Mouse (Mus musculus) frontal cortex, postnatal 25 days (tissue): ENCODE results near the gene Sdad1.

ENCODE experiments used
- DNase-seq, 2 experiments: peaks; one replicate each; pipeline ENCODE4 v3.0.0; 2022; ENCODE audit warnings: low spot score in 2 of 2

Gene Sdad1

GRCm38 (mm10) chr5:92312046-92312715, 1.9 kb upstream of the Sdad1 start:
- DNase-seq, result peak; percentile 87 to 90

GRCm38 (mm10) chr5:92304291-92304690, 6.0 kb downstream of the Sdad1 start:
- DNase-seq, result no peak

- no peak for DNase-seq
Measured at GRCm38 (mm10) chr5:92302149-92302840, 8.0 kb downstream of the Sdad1 start.

GRCm38 (mm10) chr5:92294525-92294924, 15.8 kb downstream of the Sdad1 start:
- no peak for DNase-seq

- DNase-seq, result no peak
Measured at GRCm38 (mm10) chr5:92291652-92292414, 18.4 kb downstream of the Sdad1 start.

- DNase-seq, result no peak
Measured at GRCm38 (mm10) chr5:92287840-92288239, 22.4 kb downstream of the Sdad1 start.

DNA sequence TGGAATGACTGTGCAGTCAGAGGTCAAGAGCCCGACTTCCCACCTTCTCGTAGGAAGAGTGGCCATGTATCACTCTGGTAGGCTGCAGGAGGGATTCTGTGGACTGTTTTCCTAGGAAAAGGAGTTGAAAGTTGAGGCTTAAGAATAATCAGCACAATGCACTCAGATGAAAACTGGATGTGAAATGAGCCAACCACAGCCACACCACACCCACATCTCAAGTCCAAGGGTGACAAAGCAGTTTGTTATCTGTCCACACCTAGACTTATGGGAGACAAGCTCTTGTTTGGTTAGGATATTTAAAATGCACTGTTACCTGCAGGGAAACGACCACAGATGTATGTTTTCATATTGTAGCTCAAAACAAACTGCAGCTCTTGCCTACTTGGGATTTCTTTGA, 27.2 kb downstream of the Sdad1 start:
- no peak for DNase-seq

- no peak for DNase-seq
Measured at GRCm38 (mm10) chr5:92282571-92282970, 27.7 kb downstream of the Sdad1 start.

DNA sequence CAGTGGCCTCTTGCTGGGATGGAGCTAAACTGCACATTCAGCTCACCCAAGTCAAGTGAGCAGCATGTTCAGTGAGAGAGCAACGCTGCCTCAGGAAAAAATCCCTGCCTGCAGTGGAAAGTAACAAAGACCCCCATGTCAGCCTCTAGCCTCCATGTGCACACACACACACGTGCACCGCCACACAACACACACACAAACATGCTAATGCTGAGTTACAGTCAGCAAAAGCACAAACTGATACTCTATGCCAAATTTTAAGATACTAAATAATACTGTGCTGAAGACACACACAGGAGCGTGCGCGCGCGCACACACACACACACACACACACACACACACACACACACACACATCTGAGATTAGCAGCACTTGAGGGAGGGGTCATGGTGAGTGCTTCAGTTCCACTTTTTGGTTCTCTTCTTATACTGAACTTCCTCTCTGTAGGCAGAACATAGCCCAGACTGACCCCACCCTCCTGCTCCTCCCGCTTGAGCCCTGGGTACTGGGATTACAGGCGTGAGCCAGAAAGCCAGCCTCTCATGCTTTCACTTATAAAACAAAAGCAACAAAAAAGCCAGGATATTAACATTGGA, 31.2 kb downstream of the Sdad1 start:
- no peak for DNase-seq

DNA sequence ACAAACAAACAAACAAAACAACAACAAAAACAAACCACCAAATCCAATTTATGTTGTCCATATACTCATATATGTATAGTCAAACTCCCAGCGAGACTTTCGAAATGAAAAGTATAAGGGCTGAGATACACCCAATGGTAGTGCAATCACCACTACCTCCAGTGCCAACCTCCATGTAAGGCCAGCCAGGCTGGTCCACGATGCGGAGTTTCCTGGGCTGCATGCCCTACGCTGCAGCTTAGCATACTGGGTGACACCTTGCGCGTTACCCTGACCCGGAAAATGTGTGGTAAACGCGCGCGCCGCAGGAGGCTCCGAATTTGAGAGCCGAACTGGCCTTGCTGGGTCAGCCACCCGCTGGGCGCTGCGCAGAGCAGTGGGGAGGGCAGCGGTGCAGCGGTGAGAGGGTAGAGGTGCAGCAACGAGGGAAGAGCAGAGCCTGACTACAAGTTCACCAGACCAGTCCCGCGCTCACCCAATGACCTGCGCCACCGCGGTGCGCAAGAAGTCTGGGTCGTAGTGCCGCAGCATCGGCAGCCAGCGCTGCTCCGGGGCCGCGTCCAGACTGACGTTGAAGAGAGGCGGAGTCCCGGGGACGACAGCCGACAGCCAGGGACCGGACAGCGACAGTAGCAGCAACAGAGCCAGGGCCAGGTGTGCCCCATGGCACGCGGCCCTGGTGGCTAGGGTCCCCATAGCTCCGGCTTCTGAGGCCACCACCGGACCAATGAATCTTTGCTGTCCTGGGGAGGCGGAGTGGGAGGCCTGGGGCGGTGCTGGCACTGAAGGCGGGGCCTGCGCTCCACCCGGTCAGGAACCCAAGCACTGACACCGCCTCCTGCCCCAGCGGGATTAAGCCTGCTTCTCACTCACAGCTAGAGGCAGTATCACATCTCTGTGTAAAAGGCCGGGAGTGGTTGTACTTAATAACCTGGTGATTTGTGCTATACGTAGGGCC, 32.6 kb downstream of the Sdad1 start, which contains the start of gene Naaa:
Gene Naaa, minus strand, starts transcription at position 734 of the 958 bp plus-strand sequence.
- peak; percentile 57 to 61 for DNase-seq

- DNase-seq, result no peak
Measured at GRCm38 (mm10) chr5:92270496-92270895, 39.8 kb downstream of the Sdad1 start.

DNA sequence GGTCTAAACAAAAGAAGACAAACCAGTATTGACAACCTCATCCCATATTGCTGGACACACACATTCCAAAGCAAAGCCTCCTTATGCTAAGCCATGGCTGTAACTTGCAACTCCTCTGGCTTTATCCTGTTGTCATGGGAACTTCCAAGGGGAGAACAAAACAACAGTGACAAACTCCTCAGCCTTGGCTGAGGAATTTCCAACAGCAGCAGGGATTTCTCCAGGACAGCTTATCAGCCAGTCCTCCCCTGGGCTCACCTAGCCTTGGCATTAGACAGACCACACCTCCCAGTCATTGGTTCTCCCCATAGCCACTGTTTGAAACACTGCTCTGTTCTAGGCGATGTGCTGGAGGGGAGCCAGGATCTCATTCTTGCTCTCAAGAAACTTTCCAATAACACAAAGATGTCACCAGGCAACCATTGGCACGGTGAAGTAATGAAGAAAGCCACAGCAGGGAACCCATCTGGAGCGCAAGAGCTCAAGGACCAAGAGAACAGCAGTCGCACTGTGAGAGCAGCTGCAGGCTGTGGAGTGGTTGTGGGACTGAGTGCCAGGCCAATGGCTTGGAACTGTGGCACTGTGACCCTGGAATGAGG, 46.4 kb downstream of the Sdad1 start:
- peak; percentile 29 to 49 for DNase-seq

DNA sequence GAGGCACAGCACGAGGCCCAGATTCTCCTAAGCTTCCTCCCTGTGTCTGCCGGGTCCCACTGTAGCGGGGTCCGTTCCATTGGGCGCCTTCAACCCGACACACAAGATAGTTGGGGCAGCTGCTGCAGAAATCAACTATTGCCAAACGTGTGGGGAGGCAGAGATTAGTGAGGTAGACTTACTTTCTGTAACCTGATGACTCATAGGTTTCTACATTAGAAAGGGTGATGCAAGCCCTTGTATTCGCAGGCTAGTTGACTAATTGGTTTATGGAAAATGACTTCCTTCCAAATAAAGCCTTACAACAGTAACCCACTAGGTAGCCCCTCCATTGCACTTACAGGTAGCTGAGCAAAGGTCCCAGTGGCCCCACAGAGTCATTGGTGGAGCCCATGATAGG, 47.6 kb downstream of the Sdad1 start:
- no peak for DNase-seq

DNA sequence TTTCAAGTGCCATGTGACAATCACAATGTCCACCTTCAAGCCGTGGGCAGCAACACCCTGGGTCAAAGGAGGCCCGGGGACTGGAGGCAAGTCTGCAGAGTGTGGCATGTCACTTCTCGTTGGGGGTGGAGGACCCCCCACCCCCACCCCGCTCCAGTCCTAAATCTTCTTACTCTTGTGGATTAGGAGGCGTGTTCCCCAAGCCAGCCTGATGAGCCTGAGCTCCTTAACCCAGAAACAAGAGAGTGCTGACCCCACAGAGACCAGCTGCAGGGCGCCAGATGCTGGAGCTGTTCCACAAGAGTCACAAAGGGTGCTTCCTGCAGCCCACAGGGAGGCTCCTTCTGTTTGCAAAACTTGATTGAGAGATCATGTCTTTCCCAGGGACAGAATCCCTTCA, 54.1 kb downstream of the Sdad1 start, which contains the start of gene Ppef2:
Gene Ppef2, minus strand, starts transcription at position 61 of the 400 bp plus-strand sequence.
- no peak for DNase-seq

DNA sequence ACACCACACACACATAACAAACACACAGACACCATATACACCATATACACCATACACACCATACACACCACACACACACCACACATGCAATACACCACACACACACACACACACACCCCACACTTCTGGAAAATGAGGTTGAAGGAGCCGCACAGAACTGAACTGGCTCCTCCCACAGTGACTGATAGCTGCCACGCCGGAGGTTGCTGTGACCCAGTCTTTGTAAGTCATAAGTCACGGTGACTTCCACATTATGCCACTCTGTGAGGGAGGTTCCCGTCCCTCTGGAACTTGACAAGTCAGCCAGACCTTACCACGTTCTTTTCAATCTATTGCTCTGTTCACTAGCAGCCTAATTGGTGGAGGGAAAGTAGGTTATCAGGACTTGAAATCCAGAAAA, 55.8 kb downstream of the Sdad1 start:
- no peak for DNase-seq

DNA sequence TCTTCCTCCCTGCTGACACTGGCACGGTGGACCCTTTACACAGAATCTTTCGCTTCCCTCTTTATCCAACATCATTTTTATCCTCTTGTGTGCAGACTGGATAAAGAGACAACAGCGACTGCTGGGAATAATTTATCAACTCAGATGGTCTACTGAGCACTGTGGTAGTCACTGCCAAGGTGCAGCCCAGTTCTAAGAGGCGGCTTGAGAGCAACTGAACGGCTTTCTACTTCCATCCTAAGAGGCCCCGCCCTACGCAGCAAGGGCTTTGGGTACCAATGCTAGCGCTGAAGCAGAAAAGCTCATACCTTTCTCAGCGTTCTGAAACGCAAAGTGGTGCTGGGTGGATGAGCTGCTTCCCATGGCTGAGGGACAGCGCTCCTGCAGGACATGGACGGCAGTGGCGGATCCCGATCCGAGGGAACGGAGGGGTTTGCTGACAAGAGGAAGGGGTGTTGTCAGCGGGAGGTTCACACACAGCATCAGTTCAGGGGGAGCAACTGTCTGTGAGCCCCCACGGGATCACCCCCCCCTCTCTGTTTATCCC, 57.4 kb downstream of the Sdad1 start:
- DNase-seq, result no peak

DNA sequence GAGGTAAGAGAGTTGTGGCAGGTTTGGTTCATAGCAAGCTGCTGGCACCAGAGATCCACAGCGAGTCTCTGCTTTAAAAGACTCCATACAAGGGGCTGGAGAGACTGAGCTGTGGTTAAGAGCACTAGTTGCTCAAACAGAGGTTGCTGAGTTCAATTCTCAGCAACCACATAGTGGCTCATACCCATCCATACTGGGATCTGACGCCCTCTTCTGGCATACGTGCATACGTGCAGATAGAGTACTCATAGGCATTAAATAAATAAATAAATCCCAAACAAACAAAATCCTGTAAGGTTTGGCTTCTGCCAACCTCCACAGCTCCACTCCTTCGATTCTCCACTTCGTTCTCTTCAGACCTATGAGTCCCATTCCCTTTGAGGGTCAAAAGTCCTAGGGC, 58.2 kb downstream of the Sdad1 start:
- DNase-seq, result no peak

DNA sequence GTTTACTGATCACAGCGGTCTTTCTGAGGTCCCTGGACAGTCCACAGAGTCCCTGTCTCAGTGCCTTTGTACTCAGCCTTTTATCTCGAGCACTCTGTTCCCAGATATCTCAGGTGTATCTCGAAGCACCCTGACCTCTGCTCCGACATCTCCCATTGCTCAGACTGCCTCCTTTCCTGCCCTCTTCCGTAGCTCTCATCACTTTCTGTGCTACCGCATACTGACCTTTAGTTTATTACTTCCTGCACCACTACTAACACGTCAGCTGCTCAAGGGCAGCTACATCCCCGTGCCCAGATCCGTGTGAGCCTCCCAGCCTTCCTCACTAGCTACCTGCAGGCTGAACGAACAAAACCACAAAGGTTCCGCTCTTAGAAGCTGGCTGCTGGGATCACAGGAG, 61.7 kb downstream of the Sdad1 start:
- no peak for DNase-seq

DNA sequence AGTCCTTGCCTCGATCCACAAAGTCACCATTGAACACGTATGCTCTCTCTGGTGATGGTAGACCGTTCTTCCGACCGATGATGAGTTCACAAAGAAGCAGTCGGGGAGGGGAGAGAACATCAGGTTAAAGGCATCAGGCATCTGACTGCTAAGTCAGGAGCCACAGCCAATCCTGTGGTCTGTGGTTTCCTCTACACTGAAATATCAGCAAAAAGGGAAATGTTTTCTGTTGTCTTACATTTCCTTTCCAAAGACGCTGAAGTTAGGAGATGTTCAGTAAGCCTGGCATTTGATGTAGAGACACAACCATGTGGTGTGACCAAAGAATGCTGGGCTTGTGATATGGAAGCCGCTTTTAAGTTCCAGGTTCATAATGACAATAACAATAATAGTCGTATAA, 64.8 kb downstream of the Sdad1 start:
- DNase-seq, result no peak

- DNase-seq, result no peak
Measured at GRCm38 (mm10) chr5:92244900-92245299, 65.4 kb downstream of the Sdad1 start.
